Comparison of ENCODE assay signal across 21 mouse cellular contexts in the genomic region with DNA sequence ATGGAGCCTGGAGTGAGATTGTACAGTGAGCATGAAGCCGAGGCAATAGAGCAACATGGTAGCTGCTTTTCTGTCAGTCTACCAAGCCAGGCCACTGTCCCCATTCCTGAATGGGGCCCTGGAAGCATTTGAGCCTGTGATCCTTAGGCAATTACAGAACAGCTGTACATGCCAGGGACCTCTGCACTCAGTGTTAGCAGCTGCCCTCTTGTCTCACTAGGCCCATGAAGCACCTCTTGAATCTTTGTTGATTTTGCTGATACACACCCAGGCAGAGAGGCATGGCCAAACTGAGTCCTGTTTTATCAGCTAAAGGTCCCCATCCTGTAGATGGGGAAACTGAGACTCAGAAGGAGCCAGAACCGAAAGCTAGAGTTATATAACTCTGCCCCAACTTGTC. TPM values are rescaled to one million over a fixed set of nuclear protein-coding genes. Genes with fewer than 3 reads are reported as not detected.
DNase-seq lines count a peak whose midpoint lies in the region; ATAC-seq lines count a peak whose summit lies in the region.
"Had no signal": no experiment of that assay in that cellular context is flagged by ENCODE, and none has a peak within 500 bp of the region (broad histone marks: within the 10 kb centered on the region; RNA-seq: fewer than 3 reads in every experiment).

No protein-coding gene starts in this region.

- no peak overlapping the region for H3K4me2 ChIP-seq in forebrain, embryonic 15.5 days (replicated peaks)
- H3K4me2 ChIP-seq in lung, embryonic 16.5 days (ENCODE audit: low read depth, low read length) = no peak overlapping the region
- H3K4me2 ChIP-seq: hindbrain, embryonic 12.5 days had no signal

- DNase-seq in forebrain, embryonic 10.5 days (ENCODE audit: extremely low spot score, low spot score) = no peak
- DNase-seq in lung, postnatal 10 days = no peak
- no peak for DNase-seq in embryonic facial prominence, embryonic 10.5 days (ENCODE audit: low spot score)
- no peak for DNase-seq in left cerebral cortex, postnatal 25 days (ENCODE audit: low spot score in 2 of 2)
- DNase-seq in yolk sac, embryonic 10.5 days (ENCODE audit: low spot score) = no peak
- DNase-seq: adrenal gland, postnatal 10 days; B cell, adult 2 months; cerebellum, adult 18-20 months; cerebellum, adult 9-11 months; cerebellum, postnatal 36 days; forebrain, postnatal 0 days; gastrocnemius, postnatal 25 days; heart, postnatal 10 days; heart, postnatal 4 days had no signal

- H3K27me3 ChIP-seq in forebrain, embryonic 10.5 days (ENCODE audit: poor library complexity, severe bottlenecking) = no peaks in the 10 kb centered on the region
- no peaks in the 10 kb centered on the region for H3K27me3 ChIP-seq in forebrain, embryonic 15.5 days
- H3K27me3 ChIP-seq in lung, embryonic 16.5 days (ENCODE audit: control insufficient read depth, insufficient read depth, low read depth, low read length) = no peaks in the 10 kb centered on the region
- no peaks in the 10 kb centered on the region for H3K27me3 ChIP-seq in embryonic facial prominence, embryonic 10.5 days (replicated peaks; ENCODE audit: low read depth, poor library complexity, severe bottlenecking)
- H3K27me3 ChIP-seq: hindbrain, embryonic 12.5 days had no signal

- peaks cover 26% of the 10 kb centered on the region for H3K4me1 ChIP-seq in forebrain, embryonic 10.5 days
- no peaks in the 10 kb centered on the region for H3K4me1 ChIP-seq in forebrain, embryonic 15.5 days
- no peaks in the 10 kb centered on the region; the same call in 1 of the 2 replicates for H3K4me1 ChIP-seq in lung, embryonic 16.5 days (replicated peaks; ENCODE audit: control insufficient read depth, insufficient read depth, low read length)
- H3K4me1 ChIP-seq in embryonic facial prominence, embryonic 10.5 days = peaks cover 47% of the 10 kb centered on the region

- H3K9ac ChIP-seq in forebrain, embryonic 15.5 days (replicated peaks) = no peak overlapping the region
- no peak overlapping the region for H3K9ac ChIP-seq in lung, embryonic 16.5 days (ENCODE audit: low read length)
- H3K9ac ChIP-seq: forebrain, postnatal 0 days had no signal

- intact Hi-C loops in left cerebral cortex, postnatal 25 days (cut with DNase I) = no loop called here

- 88% methylated on average over 2 of the region's 2 CpGs for WGBS in forebrain, embryonic 10.5 days
- WGBS in forebrain, embryonic 15.5 days = 82% methylated on average over 2 of the region's 2 CpGs
- WGBS in lung, embryonic 16.5 days = 37% methylated on average over 2 of the region's 2 CpGs
- WGBS in embryonic facial prominence, embryonic 10.5 days = 69% methylated on average over 2 of the region's 2 CpGs
- WGBS in macrophage (ENCODE audit: missing documents) = 82% methylated on average over 2 of the region's 2 CpGs

- H3K27ac ChIP-seq in forebrain, embryonic 10.5 days = 0 out of 2 replicates have a peak overlapping the region, but pooled peaks have one; percentile 64
- H3K27ac ChIP-seq in forebrain, embryonic 15.5 days (replicated peaks) = no peak overlapping the region
- H3K27ac ChIP-seq in lung, embryonic 16.5 days (ENCODE audit: low read length) = no peak overlapping the region
- H3K27ac ChIP-seq in embryonic facial prominence, embryonic 10.5 days (replicated peaks) = 0 out of 2 replicates have a peak overlapping the region, but pooled peaks have one; percentile 35
- peak overlapping the region; percentile 48 for H3K27ac ChIP-seq in macrophage
- H3K27ac ChIP-seq: hindbrain, embryonic 12.5 days had no signal

- peaks cover 18% of the 10 kb centered on the region for H3K36me3 ChIP-seq in forebrain, embryonic 10.5 days (replicated peaks)
- no peaks in the 10 kb centered on the region for H3K36me3 ChIP-seq in forebrain, embryonic 15.5 days
- H3K36me3 ChIP-seq in lung, embryonic 16.5 days (ENCODE audit: control insufficient read depth, insufficient read depth, low read length) = peaks cover 4% of the 10 kb centered on the region
- H3K36me3 ChIP-seq in embryonic facial prominence, embryonic 10.5 days (replicated peaks) = peaks cover 44% of the 10 kb centered on the region
- H3K36me3 ChIP-seq in macrophage (ENCODE audit: inconsistent target) = peaks cover 45% of the 10 kb centered on the region

- no peak for ATAC-seq in forebrain, embryonic 15.5 days (replicated peaks)
- peak; percentile 64 for ATAC-seq in lung, embryonic 16.5 days (ENCODE audit: low read depth)
- ATAC-seq: CD4-positive, CD25-positive, alpha-beta regulatory T cell, adult 4 months; forebrain, postnatal 0 days; hindbrain, embryonic 16.5 days had no signal

- H3K79me2 ChIP-seq in macrophage (ENCODE audit: inconsistent target) = peaks cover 100% of the 10 kb centered on the region

- H3K4me3 ChIP-seq in forebrain, embryonic 10.5 days = no peak overlapping the region
- no peak overlapping the region for H3K4me3 ChIP-seq in forebrain, embryonic 15.5 days
- H3K4me3 ChIP-seq in lung, embryonic 16.5 days (ENCODE audit: low read length) = no peak overlapping the region
- no peak overlapping the region for H3K4me3 ChIP-seq in embryonic facial prominence, embryonic 10.5 days
- no peak overlapping the region for H3K4me3 ChIP-seq in macrophage (ENCODE audit: inconsistent target)
- H3K4me3 ChIP-seq: hindbrain, embryonic 12.5 days had no signal

- H3K9me3 ChIP-seq in forebrain, embryonic 10.5 days = no peaks in the 10 kb centered on the region
- H3K9me3 ChIP-seq in forebrain, embryonic 15.5 days = no peaks in the 10 kb centered on the region
- no peaks in the 10 kb centered on the region for H3K9me3 ChIP-seq in lung, embryonic 16.5 days (ENCODE audit: control insufficient read depth, low read length)
- H3K9me3 ChIP-seq in embryonic facial prominence, embryonic 10.5 days = no peaks in the 10 kb centered on the region
- H3K9me3 ChIP-seq: G1E; hindbrain, embryonic 12.5 days had no signal

RNA-seq across cellular contexts. Expression of a gene that starts 15.7 kb away (rescaled TPM):
- 23.6 and 24.8 TPM in 2 replicates for polyA plus RNA-seq in forebrain, embryonic 10.5 days (2016; fragmentation: Nextera tagmentation; extraction: Ambion mirVana)
- 32.1 and 32.3 TPM in 2 replicates for polyA plus RNA-seq in forebrain, embryonic 15.5 days (2015; fragmentation: Nextera tagmentation; extraction: Ambion mirVana)
- polyA plus RNA-seq in lung, embryonic 16.5 days (2015; fragmentation: Nextera tagmentation; extraction: Ambion mirVana) = 53.4 and 55.4 TPM in 2 replicates
- 31.6 and 37.3 TPM in 2 replicates for polyA plus RNA-seq in embryonic facial prominence, embryonic 10.5 days (2016; fragmentation: Nextera tagmentation; extraction: Ambion mirVana)
- 1,000 to 10,000 TPM in 23 of 26 experiments, 100 to 1,000 TPM in 3; 920 to 2,399 (median 1,316) TPM for total RNA-seq in macrophage (2018; cell fraction: chromatin; rRNA removed)
- total RNA-seq in macrophage (2018; cell fraction: cytosol; rRNA removed) = 100 to 1,000 TPM; 168 to 279 (median 213) TPM
- total RNA-seq in macrophage (2018; cell fraction: nucleus; rRNA removed) = 1,000 to 10,000 TPM in 7 of 26 experiments, 100 to 1,000 TPM in 19; 420 to 1,209 (median 753) TPM
- polyA plus RNA-seq in macrophage (2018) = 108 to 303 TPM (median 176 TPM) in 3 replicates
- 10 to 100 TPM; 12.4 to 15.2 TPM for total RNA-seq in left cerebral cortex, postnatal 25 days (2021)

RNA-seq across cellular contexts. Expression of a gene that starts 43.9 kb away (rescaled TPM):
- polyA plus RNA-seq in forebrain, embryonic 10.5 days (2016; fragmentation: Nextera tagmentation; extraction: Ambion mirVana) = 12.7 and 14.7 TPM in 2 replicates
- 8.0 and 9.9 TPM in 2 replicates for polyA plus RNA-seq in forebrain, embryonic 15.5 days (2015; fragmentation: Nextera tagmentation; extraction: Ambion mirVana)
- polyA plus RNA-seq in lung, embryonic 16.5 days (2015; fragmentation: Nextera tagmentation; extraction: Ambion mirVana) = 17.6 and 18.1 TPM in 2 replicates
- polyA plus RNA-seq in embryonic facial prominence, embryonic 10.5 days (2016; fragmentation: Nextera tagmentation; extraction: Ambion mirVana) = 15.5 and 15.7 TPM in 2 replicates
- total RNA-seq in macrophage (2018; cell fraction: chromatin; rRNA removed) = 10 to 100 TPM; 15.0 to 88.5 (median 53.0) TPM
- total RNA-seq in macrophage (2018; cell fraction: cytosol; rRNA removed) = 10 to 100 TPM; 10.8 to 21.9 (median 16.2) TPM
- total RNA-seq in macrophage (2018; cell fraction: nucleus; rRNA removed) = 10 to 100 TPM; 13.2 to 52.7 (median 28.8) TPM
- polyA plus RNA-seq in macrophage (2018) = 11.3 to 19.5 TPM (median 16.6 TPM) in 3 replicates
- 10 to 100 TPM; 11.4 to 12.4 TPM for total RNA-seq in left cerebral cortex, postnatal 25 days (2021)

Comparison
In these comparisons a context has a peak if more than half of its experiments do, and no peak if none do; other contexts are left out.
1. H3K27ac ChIP-seq: peak in forebrain, embryonic 10.5 days (single experiment), embryonic facial prominence, embryonic 10.5 days (single experiment) and macrophage (single experiment); none in forebrain, embryonic 15.5 days (single experiment) and lung, embryonic 16.5 days (single experiment).